Mouse (Mus musculus): ENCODE results near the gene Zscan12. TPM values are rescaled to one million over a fixed set of nuclear protein-coding genes. Genes with fewer than 3 reads are reported as not detected.

Zscan12 gene
- total and polyA plus RNA-seq, 3 experiments: 10.2 to 14.7 (median 10.6) TPM

- Histone ChIP-seq H3K27ac (ENCODE audit: insufficient read depth, low read depth) (no peak overlapping the region), H3K9me3 (replicated peaks; ENCODE audit: low read length) (no peaks in the 10 kb centered on the region), H3K79me2 (replicated peaks; ENCODE audit: control insufficient read depth, extremely low read depth, insufficient read depth, poor library complexity, severe bottlenecking) (peaks cover 18% of the 10 kb centered on the region), H3K4me1 (ENCODE audit: control insufficient read depth in 1 of 2, insufficient read depth in 2 of 2) (peaks cover 0 to 34% of the 10 kb centered on the region in 2 experiments; a peak in 2 of 4 replicates), H3K9ac (ENCODE audit: insufficient read depth, low read depth) (peak overlapping the region; percentile 96; the same call in 1 of the 2 replicates), H3K36me3 (replicated peaks in 1 of 2; ENCODE audit: control insufficient read depth in 1 of 2, insufficient read depth in 1 of 2, low read length in 1 of 2) (peaks cover 17 to 26% of the 10 kb centered on the region in 2 experiments), H3K27me3 (replicated peaks) (no peaks in the 10 kb centered on the region), H3K4me3 (replicated peaks in 1 of 3; ENCODE audit: low read depth in 2 of 3, low read length in 2 of 3, poor library complexity in 1 of 3) (peak overlapping the region in 2 of 3 experiments; percentile 75 to 76), H3K4me2 (ENCODE audit: insufficient read depth, low read depth, poor library complexity, severe bottlenecking) (no peak overlapping the region)
- in situ Hi-C loops (cut with MboI; ENCODE audit: low pct_ligation_motif_present, low pct_unique_long_range_greater_than_20kb, low sequenced_read_pairs): loop anchor here (10.0 to 25.0 kb wide), 2 partner anchors 52 to 609 kb away; partner anchors contain the start of genes Prss16 and Zscan26
- DNase-seq (ENCODE audit: extremely low read depth): no peak
- TF ChIP-seq UBTF (IDR thresholded peaks at IDR 0.05; ENCODE audit: low read depth, low read length): no peak
- TF ChIP-seq CHD1 (IDR thresholded peaks at IDR 0.05; ENCODE audit: low read depth, low read length): 0 out of 2 replicates have a peak, but pooled peaks have one; percentile 18
- dilution Hi-C loops (cut with MboI; ENCODE audit: extremely low pct_ligation_motif_present, extremely low pct_unique_long_range_greater_than_20kb, low sequenced_read_pairs): no loop called here
Observed at GRCm38 (mm10) chr13:21402848-21403247, 40.2 kb downstream of the Zscan12 start.

- Histone ChIP-seq H3K79me2 (replicated peaks; ENCODE audit: control insufficient read depth, extremely low read depth, insufficient read depth, poor library complexity, severe bottlenecking) (no peaks in the 10 kb centered on the region), H3K4me2 (ENCODE audit: insufficient read depth, low read depth, poor library complexity, severe bottlenecking) (no peak overlapping the region), H3K4me3 (replicated peaks in 1 of 3; ENCODE audit: low read depth in 2 of 3, low read length in 2 of 3, poor library complexity in 1 of 3) (no peak overlapping the region), H3K9ac (ENCODE audit: insufficient read depth, low read depth) (no peak overlapping the region), H3K4me1 (ENCODE audit: control insufficient read depth in 1 of 2, insufficient read depth in 2 of 2) (peaks cover 0 to 3% of the 10 kb centered on the region in 2 experiments; a peak in 1 of 4 replicates), H3K36me3 (replicated peaks in 1 of 2; ENCODE audit: control insufficient read depth in 1 of 2, insufficient read depth in 1 of 2, low read length in 1 of 2) (no peaks in the 10 kb centered on the region), H3K27ac (ENCODE audit: insufficient read depth, low read depth) (no peak overlapping the region), H3K27me3 (replicated peaks) (no peaks in the 10 kb centered on the region), H3K9me3 (replicated peaks; ENCODE audit: low read length) (no peaks in the 10 kb centered on the region)
- dilution Hi-C loops (cut with MboI; ENCODE audit: extremely low pct_ligation_motif_present, extremely low pct_unique_long_range_greater_than_20kb, low sequenced_read_pairs): no loop called here
- TF ChIP-seq KAT2A (IDR thresholded peaks at IDR 0.05; ENCODE audit: insufficient replicate concordance, low read length) (no peak), PAX5 (IDR thresholded peaks at IDR 0.05; ENCODE audit: low read length) (no peak), ELF1 (IDR thresholded peaks at IDR 0.05; ENCODE audit: low read depth, low read length) (no peak), JUN (IDR thresholded peaks at IDR 0.05; ENCODE audit: insufficient read depth, low read depth, low read length) (no peak), MEF2A (IDR thresholded peaks at IDR 0.05; ENCODE audit: borderline replicate concordance, low read depth, low read length) (no peak), NELFE (IDR thresholded peaks at IDR 0.05; ENCODE audit: low read depth, low read length) (no peak), MAFK (IDR thresholded peaks at IDR 0.05; ENCODE audit: insufficient replicate concordance, low read length) (no peak)
- in situ Hi-C loops (cut with MboI; ENCODE audit: low pct_ligation_motif_present, low pct_unique_long_range_greater_than_20kb, low sequenced_read_pairs): loop anchor here (10.0 to 25.0 kb wide), 2 partner anchors 47 to 605 kb away; partner anchors contain the start of genes Prss16 and Zscan26
- no peak for DNase-seq (ENCODE audit: extremely low read depth)
Observed at GRCm38 (mm10) chr13:21407341-21407740, 44.7 kb downstream of the Zscan12 start.

GRCm38 (mm10) chr13:21407969-21408804, 45.6 kb downstream of the Zscan12 start:
- in situ Hi-C loops (cut with MboI; ENCODE audit: low pct_ligation_motif_present, low pct_unique_long_range_greater_than_20kb, low sequenced_read_pairs): loop anchor here (10.0 to 25.0 kb wide), 2 partner anchors 47 to 604 kb away; partner anchors contain the start of genes Prss16 and Zscan26

More at GRCm38 (mm10) chr13:21407969-21408804, 45.6 kb downstream of the Zscan12 start:
- Histone ChIP-seq H3K4me3 (replicated peaks in 1 of 3; ENCODE audit: low read depth in 2 of 3, low read length in 2 of 3, poor library complexity in 1 of 3) (no peak overlapping the region), H3K9me3 (replicated peaks; ENCODE audit: low read length) (no peaks in the 10 kb centered on the region), H3K36me3 (replicated peaks in 1 of 2; ENCODE audit: control insufficient read depth in 1 of 2, insufficient read depth in 1 of 2, low read length in 1 of 2) (no peaks in the 10 kb centered on the region), H3K27ac (ENCODE audit: insufficient read depth, low read depth) (no peak overlapping the region), H3K4me2 (ENCODE audit: insufficient read depth, low read depth, poor library complexity, severe bottlenecking) (no peak overlapping the region), H3K79me2 (replicated peaks; ENCODE audit: control insufficient read depth, extremely low read depth, insufficient read depth, poor library complexity, severe bottlenecking) (no peaks in the 10 kb centered on the region), H3K4me1 (ENCODE audit: control insufficient read depth in 1 of 2, insufficient read depth in 2 of 2) (peaks cover 0 to under 1% of the 10 kb centered on the region in 2 experiments; a peak in 1 of 4 replicates), H3K27me3 (replicated peaks) (no peaks in the 10 kb centered on the region), H3K9ac (ENCODE audit: insufficient read depth, low read depth) (no peak overlapping the region)
- dilution Hi-C loops (cut with MboI; ENCODE audit: extremely low pct_ligation_motif_present, extremely low pct_unique_long_range_greater_than_20kb, low sequenced_read_pairs): no loop called here
- no peak for TF ChIP-seq SIN3A (IDR thresholded peaks at IDR 0.05; ENCODE audit: low read length)
- no peak for TF ChIP-seq ELF1 (IDR thresholded peaks at IDR 0.05; ENCODE audit: low read depth, low read length)
- TF ChIP-seq ZKSCAN1 (IDR thresholded peaks at IDR 0.05; ENCODE audit: borderline replicate concordance, low read depth, low read length): no peak
- TF ChIP-seq MEF2A (IDR thresholded peaks at IDR 0.05; ENCODE audit: borderline replicate concordance, low read depth, low read length): no peak
- TF ChIP-seq NELFE (IDR thresholded peaks at IDR 0.05; ENCODE audit: low read depth, low read length): no peak
- TF ChIP-seq ETS1 (conservative IDR thresholded peaks at IDR 0.05; ENCODE audit: low read depth, low read length): no peak
- no peak for DNase-seq (ENCODE audit: extremely low read depth)
